Mouse (Mus musculus) activated CD4-positive, CD25-positive, alpha-beta regulatory T cell, adult 4 months (primary cell): ENCODE results near the gene Pla2g2c. TPM values are rescaled to one million over a fixed set of nuclear protein-coding genes. Genes with fewer than 3 reads are reported as not detected.

ENCODE experiments used
- ATAC-seq: one replicate; pipeline ENCODE4 v1.8.0; 2017
- polyA plus RNA-seq, 2 experiments: library from polyadenylated mRNA; unstranded; fragments of 100-300 nt; shearing (Covaris generic); gene quantifications; one replicate each; pipeline ENCODE4 v1.2.1; 2017

The Pla2g2c gene
- polyA plus RNA-seq = not detected

- no peak for ATAC-seq
Observed at GRCm38 (mm10) chr4:138724354-138725126, at the start of gene Pla2g2c. Pla2g2c (plus strand) TSS chr4:138724792.

- no peak for ATAC-seq
Observed at GRCm38 (mm10) chr4:138676480-138676879, 48.1 kb upstream of the Pla2g2c start.

GRCm38 (mm10) chr4:138677579-138677978 is 47.0 kb upstream of the Pla2g2c start:
- ATAC-seq = no peak

- no peak for ATAC-seq
Observed at GRCm38 (mm10) chr4:138680124-138680523, 44.5 kb upstream of the Pla2g2c start.

GRCm38 (mm10) chr4:138682760-138683159 is 41.8 kb upstream of the Pla2g2c start:
- no peak for ATAC-seq

GRCm38 (mm10) chr4:138685813-138686212 is 38.8 kb upstream of the Pla2g2c start:
- ATAC-seq = no peak

- no peak for ATAC-seq
Observed at GRCm38 (mm10) chr4:138689094-138689512, 35.5 kb upstream of the Pla2g2c start.

GRCm38 (mm10) chr4:138690561-138690960 is 34.0 kb upstream of the Pla2g2c start:
- ATAC-seq = no peak

- ATAC-seq = no peak
Observed at GRCm38 (mm10) chr4:138691443-138692181, 33.0 kb upstream of the Pla2g2c start.

- no peak for ATAC-seq
Observed at GRCm38 (mm10) chr4:138693043-138693692, 31.4 kb upstream of the Pla2g2c start.

GRCm38 (mm10) chr4:138696720-138697119 is 27.9 kb upstream of the Pla2g2c start:
- no peak for ATAC-seq

- ATAC-seq = no peak
Observed at GRCm38 (mm10) chr4:138697166-138697860, 27.3 kb upstream of the Pla2g2c start.

GRCm38 (mm10) chr4:138698296-138698695 is 26.3 kb upstream of the Pla2g2c start:
- ATAC-seq = no peak

- ATAC-seq = no peak
Observed at GRCm38 (mm10) chr4:138700184-138700982, 24.2 kb upstream of the Pla2g2c start.

GRCm38 (mm10) chr4:138701111-138701510 is 23.5 kb upstream of the Pla2g2c start:
- ATAC-seq = no peak

GRCm38 (mm10) chr4:138702031-138702430 is 22.6 kb upstream of the Pla2g2c start:
- no peak for ATAC-seq

- no peak for ATAC-seq
Observed at GRCm38 (mm10) chr4:138702528-138702927, 22.1 kb upstream of the Pla2g2c start.

GRCm38 (mm10) chr4:138703591-138703990 is 21.0 kb upstream of the Pla2g2c start:
- no peak for ATAC-seq

- no peak for ATAC-seq
Observed at GRCm38 (mm10) chr4:138704169-138704568, 20.4 kb upstream of the Pla2g2c start.

- no peak for ATAC-seq
Observed at GRCm38 (mm10) chr4:138706620-138707019, 18.0 kb upstream of the Pla2g2c start.

GRCm38 (mm10) chr4:138708636-138709035 is 16.0 kb upstream of the Pla2g2c start:
- ATAC-seq = no peak

GRCm38 (mm10) chr4:138709246-138709645 is 15.3 kb upstream of the Pla2g2c start:
- no peak for ATAC-seq
